Mouse (Mus musculus) layer of hippocampus, postnatal 14 days (tissue): ENCODE data around the gene Lrcol1. TPM values are rescaled to one million over a fixed set of nuclear protein-coding genes. Genes with fewer than 3 reads are reported as not detected.

Experiments used
- DNase-seq, 2 experiments: peaks; one replicate each; pipeline ENCODE4 v3.0.0; 2021 to 2022; ENCODE audit warnings: low spot score in 2 of 2, mixed read lengths in 1 of 2
- total RNA-seq, 2 experiments: library from RNA; stranded (reverse); gene quantifications; 2 replicates each; pipeline ENCODE4 v1.2.3; 2021

The Lrcol1 gene
- total RNA-seq, 2 experiments from 2014 or later: not detected

GRCm38 (mm10) chr5:110385263-110385662, 40.7 kb downstream of the Lrcol1 start:
- DNase-seq: no peak

- peak; percentile 65 to 77 for DNase-seq
Observed at GRCm38 (mm10) chr5:110386371-110387330, 42.1 kb downstream of the Lrcol1 start.

- no peak for DNase-seq
Observed at GRCm38 (mm10) chr5:110387332-110387731, 42.8 kb downstream of the Lrcol1 start.

- DNase-seq: no peak
Observed at GRCm38 (mm10) chr5:110390631-110391030, 46.1 kb downstream of the Lrcol1 start.

GRCm38 (mm10) chr5:110392727-110393126, 48.2 kb downstream of the Lrcol1 start:
- no peak for DNase-seq

- DNase-seq: no peak
Observed at GRCm38 (mm10) chr5:110395006-110395661, 50.6 kb downstream of the Lrcol1 start.

- DNase-seq: no peak
Observed at GRCm38 (mm10) chr5:110401101-110401500, 56.6 kb downstream of the Lrcol1 start.

GRCm38 (mm10) chr5:110402557-110402956, 58.0 kb downstream of the Lrcol1 start:
- no peak for DNase-seq

GRCm38 (mm10) chr5:110403931-110404330, 59.4 kb downstream of the Lrcol1 start:
- no peak for DNase-seq

Other genes starting within 250 kb of the Lrcol1 start
- 1 to 10 TPM; 2.8 to 3.7 TPM for gene Plcxd1, start 244.8 kb upstream of the Lrcol1 start, total RNA-seq
- 10 to 100 TPM; 76.3 to 84.0 TPM for gene Gtpbp6, start 236.5 kb upstream of the Lrcol1 start, total RNA-seq
- 10 to 100 TPM; 15.5 to 16.5 TPM for gene Zfp605, start 234.6 kb upstream of the Lrcol1 start, total RNA-seq
- gene Chfr, start 208.9 kb upstream of the Lrcol1 start, total RNA-seq: 10 to 100 TPM; 66.3 to 67.1 TPM
- gene Golga3, start 168.0 kb upstream of the Lrcol1 start, total RNA-seq: 10 to 100 TPM; 44.1 to 46.2 TPM
- gene Ankle2, start 113.7 kb upstream of the Lrcol1 start, total RNA-seq: 10 to 100 TPM; 33.2 to 33.9 TPM
- gene Pgam5, start 74.8 kb upstream of the Lrcol1 start, total RNA-seq: 10 to 100 TPM; 64.7 to 68.3 TPM
- 10 to 100 TPM; 11.2 to 12.0 TPM for gene Pxmp2, start 58.5 kb upstream of the Lrcol1 start, total RNA-seq
- 1 to 10 TPM; 3.4 to 3.9 TPM for gene Pole, start 58.4 kb upstream of the Lrcol1 start, total RNA-seq
- under 1 TPM; 0.46 to 0.79 TPM for gene P2rx2, start 1.5 kb upstream of the Lrcol1 start, total RNA-seq
- 10 to 100 TPM; 80.9 to 90.8 TPM for gene Fbrsl1, start 103.8 kb downstream of the Lrcol1 start, total RNA-seq
- 100 to 1,000 TPM in 1 of 2 experiments, 10 to 100 TPM in 1; 95.1 to 106 TPM for gene Galnt9, start 199.6 kb downstream of the Lrcol1 start, total RNA-seq